Mouse (Mus musculus): Measurements from ENCODE around the gene Hap1.

Hap1 gene

GRCm38 (mm10) chr11:100355972-100356818, at the start of gene Hap1:
TSS of gene Hap1 (minus strand) at chr11:100356128.
- peak; percentile 84 for DNase-seq (ENCODE audit: low read depth, low spot score)

GRCm38 (mm10) chr11:100404456-100405074, 48.6 kb upstream of the Hap1 start:
- no peak for DNase-seq (ENCODE audit: low read depth, low spot score)

- peak; percentile 37 for DNase-seq (ENCODE audit: low read depth, low spot score)
Measured at GRCm38 (mm10) chr11:100403445-100404134, 47.7 kb upstream of the Hap1 start.

- no peak for DNase-seq (ENCODE audit: low read depth, low spot score)
Measured at GRCm38 (mm10) chr11:100402682-100403081, 46.8 kb upstream of the Hap1 start.

- DNase-seq (ENCODE audit: low read depth, low spot score), result no peak
Measured at GRCm38 (mm10) chr11:100402240-100402639, 46.3 kb upstream of the Hap1 start.

GRCm38 (mm10) chr11:100400842-100401241, 44.9 kb upstream of the Hap1 start:
- no peak for DNase-seq (ENCODE audit: low read depth, low spot score)

- DNase-seq (ENCODE audit: low read depth, low spot score), result no peak
Measured at GRCm38 (mm10) chr11:100399727-100400538, 44.0 kb upstream of the Hap1 start.

GRCm38 (mm10) chr11:100399320-100399719, 43.4 kb upstream of the Hap1 start:
- no peak for DNase-seq (ENCODE audit: low read depth, low spot score)

- DNase-seq (ENCODE audit: low read depth, low spot score), result no peak
Measured at GRCm38 (mm10) chr11:100398517-100398916, 42.6 kb upstream of the Hap1 start.

GRCm38 (mm10) chr11:100397600-100398389, 41.9 kb upstream of the Hap1 start, which contains the start of gene Jup:
TSS of gene Jup (minus strand) at chr11:100397763.
- peak; percentile 99 for DNase-seq (ENCODE audit: low read depth, low spot score)

- no peak for DNase-seq (ENCODE audit: low read depth, low spot score)
Measured at GRCm38 (mm10) chr11:100396886-100397599, 41.1 kb upstream of the Hap1 start.

GRCm38 (mm10) chr11:100395861-100396631, 40.1 kb upstream of the Hap1 start:
- peak; percentile 34 for DNase-seq (ENCODE audit: low read depth, low spot score)

- no peak for DNase-seq (ENCODE audit: low read depth, low spot score)
Measured at GRCm38 (mm10) chr11:100395200-100395599, 39.3 kb upstream of the Hap1 start.

- no peak for DNase-seq (ENCODE audit: low read depth, low spot score)
Measured at GRCm38 (mm10) chr11:100394353-100395074, 38.6 kb upstream of the Hap1 start.

GRCm38 (mm10) chr11:100393733-100394132, 37.8 kb upstream of the Hap1 start:
- no peak for DNase-seq (ENCODE audit: low read depth, low spot score)

- no peak for DNase-seq (ENCODE audit: low read depth, low spot score)
Measured at GRCm38 (mm10) chr11:100392958-100393357, 37.0 kb upstream of the Hap1 start.

GRCm38 (mm10) chr11:100391884-100392345, 36.0 kb upstream of the Hap1 start:
- DNase-seq (ENCODE audit: low read depth, low spot score), result no peak

Data from mesoderm, embryonic 11.5 days (tissue).